Mouse (Mus musculus): Measurements from ENCODE around the gene Olfr465-ps1. TPM values are rescaled to one million over a fixed set of nuclear protein-coding genes. Genes with fewer than 3 reads are reported as not detected.

Gene Olfr465-ps1
- polyA plus RNA-seq, 1 experiment from 2014 or later, result not detected

- Histone ChIP-seq H3K4me1 (ENCODE audit: insufficient read depth) (peaks cover 5% of the 10 kb centered on the region; the same call in 1 of the 2 replicates), H3K9me3 (ENCODE audit: low read length) (no peaks in the 10 kb centered on the region), H3K27ac (ENCODE audit: low read depth) (no peak overlapping the region), H3K9ac (replicated peaks) (no peak overlapping the region), H3K36me3 (replicated peaks; ENCODE audit: insufficient read depth, low read length) (no peaks in the 10 kb centered on the region), H3K27me3 (ENCODE audit: insufficient read depth, low read length) (no peaks in the 10 kb centered on the region), H3K4me3 (ENCODE audit: low read depth, low read length) (no peak overlapping the region), H3K4me2 (ENCODE audit: low read depth, low read length) (no peak overlapping the region)
- ATAC-seq, result no peak
- TF ChIP-seq EP300 (IDR thresholded peaks at IDR 0.05; ENCODE audit: low read depth) (no peak), CTCF (IDR thresholded peaks at IDR 0.05; ENCODE audit: low read depth) (no peak)
- no peak for DNase-seq
- WGBS (ENCODE audit: insufficient replicate concordance), result 56% methylated on average over 3 of the region's 3 CpGs
Observed at GRCm38 (mm10) chr13:65174102-65174501, 36.2 kb downstream of the Olfr465-ps1 start.

- ATAC-seq (peak; percentile 59), DNase-seq (peak; percentile 56)
Observed at GRCm38 (mm10) chr13:65175734-65176471, 38.0 kb downstream of the Olfr465-ps1 start.

GRCm38 (mm10) chr13:65176472-65177091, 38.7 kb downstream of the Olfr465-ps1 start:
- no peak overlapping the region for H3K4me3 ChIP-seq (ENCODE audit: low read depth, low read length)
- 58% methylated on average over 15 of the region's 15 CpGs for WGBS (ENCODE audit: insufficient replicate concordance)
- H3K4me1 ChIP-seq (ENCODE audit: insufficient read depth), result peaks cover 5% of the 10 kb centered on the region; the same call in 1 of the 2 replicates
- no peaks in the 10 kb centered on the region for H3K9me3 ChIP-seq (ENCODE audit: low read length)
- no peak overlapping the region for H3K9ac ChIP-seq (replicated peaks)
- no peak overlapping the region for H3K27ac ChIP-seq (ENCODE audit: low read depth)
- TF ChIP-seq CTCF (IDR thresholded peaks at IDR 0.05; ENCODE audit: low read depth) (no peak), EP300 (IDR thresholded peaks at IDR 0.05; ENCODE audit: low read depth) (no peak)
- DNase-seq (peak; percentile 12), ATAC-seq (peak; percentile 27; the same call in 1 of the 2 replicates)
- no peaks in the 10 kb centered on the region for H3K27me3 ChIP-seq (ENCODE audit: insufficient read depth, low read length)
- no peaks in the 10 kb centered on the region for H3K36me3 ChIP-seq (replicated peaks; ENCODE audit: insufficient read depth, low read length)
- H3K4me2 ChIP-seq (ENCODE audit: low read depth, low read length), result no peak overlapping the region

More at GRCm38 (mm10) chr13:65175734-65176471, 38.0 kb downstream of the Olfr465-ps1 start:
- Histone ChIP-seq H3K4me3 (ENCODE audit: low read depth, low read length) (peak overlapping the region; percentile 17; the same call in 1 of the 2 replicates), H3K27ac (ENCODE audit: low read depth) (no peak overlapping the region), H3K36me3 (replicated peaks; ENCODE audit: insufficient read depth, low read length) (no peaks in the 10 kb centered on the region), H3K4me1 (ENCODE audit: insufficient read depth) (peaks cover 5% of the 10 kb centered on the region; the same call in 1 of the 2 replicates), H3K9me3 (ENCODE audit: low read length) (no peaks in the 10 kb centered on the region), H3K9ac (replicated peaks) (no peak overlapping the region; the same call in 1 of the 2 replicates), H3K27me3 (ENCODE audit: insufficient read depth, low read length) (no peaks in the 10 kb centered on the region), H3K4me2 (ENCODE audit: low read depth, low read length) (peak overlapping the region; percentile 66)
- WGBS (ENCODE audit: insufficient replicate concordance), result 20% methylated on average over 43 of the region's 46 CpGs
- TF ChIP-seq EP300 (IDR thresholded peaks at IDR 0.05; ENCODE audit: low read depth) (no peak), CTCF (IDR thresholded peaks at IDR 0.05; ENCODE audit: low read depth) (peak; percentile 77)

Other genes starting within 250 kb of the Olfr465-ps1 start
- gene Cntnap3, start 234.1 kb upstream of the Olfr465-ps1 start, polyA plus RNA-seq (2015; fragmentation: Nextera tagmentation; extraction: Ambion mirVana), result not detected in 2 replicates
- gene Spata31, start 220.7 kb upstream of the Olfr465-ps1 start, polyA plus RNA-seq (2015; fragmentation: Nextera tagmentation; extraction: Ambion mirVana), result not detected in 2 replicates
- not detected in 2 replicates for gene Spata31d1c, start 105.0 kb upstream of the Olfr465-ps1 start, polyA plus RNA-seq (2015; fragmentation: Nextera tagmentation; extraction: Ambion mirVana)
- gene Prss47, start 85.3 kb upstream of the Olfr465-ps1 start, polyA plus RNA-seq (2015; fragmentation: Nextera tagmentation; extraction: Ambion mirVana), result not detected in 2 replicates
- gene Mfsd14b, start 25.1 kb upstream of the Olfr465-ps1 start, polyA plus RNA-seq (2015; fragmentation: Nextera tagmentation; extraction: Ambion mirVana), result 25.4 and 27.0 TPM in 2 replicates
- gene Olfr466, start 12.2 kb downstream of the Olfr465-ps1 start, polyA plus RNA-seq (2015; fragmentation: Nextera tagmentation; extraction: Ambion mirVana), result not detected in 2 replicates
- gene Nlrp4f, start 67.9 kb downstream of the Olfr465-ps1 start, polyA plus RNA-seq (2015; fragmentation: Nextera tagmentation; extraction: Ambion mirVana), result not detected in 2 replicates
- gene Gm10775, start 121.5 kb downstream of the Olfr465-ps1 start, polyA plus RNA-seq (2015; fragmentation: Nextera tagmentation; extraction: Ambion mirVana), result not detected in 2 replicates
- 2.5 and 2.7 TPM in 2 replicates for gene Zfp369, start 140.7 kb downstream of the Olfr465-ps1 start, polyA plus RNA-seq (2015; fragmentation: Nextera tagmentation; extraction: Ambion mirVana)